ENCODE assay signal across 23 mouse cellular contexts in genomic region chr4:32980061-32980460, GRCm38 (mm10). TPM values are rescaled to one million over a fixed set of nuclear protein-coding genes. Genes with fewer than 3 reads are reported as not detected.
"Had no signal": no experiment of that assay in that cellular context is flagged by ENCODE, and none has a peak within 500 bp of the region (broad histone marks: within the 10 kb centered on the region; RNA-seq: fewer than 3 reads in every experiment).

No protein-coding gene starts in this region.

- H3K4me3 ChIP-seq: lung, embryonic 15.5 days; megakaryocyte, embryonic 14.5 days; midbrain, embryonic 13.5 days; midbrain, embryonic 15.5 days; neural tube, embryonic 12.5 days had no signal

- H3K9me3 ChIP-seq: lung, embryonic 15.5 days; midbrain, embryonic 15.5 days; neural tube, embryonic 12.5 days had no signal

- ATAC-seq: liver, postnatal 0 days; lung, postnatal 0 days; midbrain, embryonic 13.5 days; midbrain, embryonic 15.5 days had no signal

- H3K36me3 ChIP-seq: lung, embryonic 15.5 days; midbrain, embryonic 13.5 days; midbrain, embryonic 15.5 days; neural tube, embryonic 12.5 days had no signal

- H3K27me3 ChIP-seq: midbrain, embryonic 15.5 days; neural tube, embryonic 12.5 days had no signal

- DNase-seq: liver, postnatal 0 days; lung, adult 2 months; lung, postnatal 14 days; lung, postnatal 36 days; retina, postnatal 1 day; right cerebral cortex, adult 18-20 months; right cerebral cortex, postnatal 25 days; right cerebral cortex, postnatal 4 days; spleen, adult 18-20 months; thymus, adult 18-20 months; thymus, postnatal 14 days; thymus, postnatal 36 days had no signal

- H3K4me2 ChIP-seq: lung, embryonic 15.5 days; midbrain, embryonic 11.5 days; midbrain, embryonic 13.5 days; midbrain, embryonic 15.5 days; neural tube, embryonic 12.5 days had no signal

- H3K27ac ChIP-seq: lung, embryonic 15.5 days; macrophage; midbrain, embryonic 13.5 days; midbrain, embryonic 15.5 days; neural tube, embryonic 12.5 days had no signal

- H3K9ac ChIP-seq: liver, postnatal 0 days; lung, embryonic 15.5 days; midbrain, embryonic 13.5 days; midbrain, embryonic 15.5 days; neural tube, embryonic 12.5 days had no signal

RNA-seq across cellular contexts. Expression of gene Rragd, which starts 2.8 kb away (rescaled TPM):
- total RNA-seq: megakaryocyte progenitor cell, adult 5-6 weeks had no signal

RNA-seq across cellular contexts. Expression of gene Ankrd6, which starts 29.4 kb away (rescaled TPM):
- total RNA-seq: monocyte, adult 5-6 weeks; neutrophil, adult 5-6 weeks had no signal
